Mouse (Mus musculus) kidney, adult 2 months (tissue): ENCODE data around the gene Slc47a2.

Experiments used
- CTCF ChIP-seq: fragments of 200-500 bp; conservative IDR thresholded peaks from 2 replicates; pipeline ENCODE4 v1.5.1; 2011; ENCODE audit warnings: low read depth, mild to moderate bottlenecking, control low read depth, low read length, moderate library complexity, mixed read lengths; ENCODE audit not compliant: insufficient read depth, insufficient read length
- POLR2A ChIP-seq: fragments of 200-500 bp; IDR thresholded peaks from one replicate; pipeline ENCODE4 v1.6.1; 2011; ENCODE audit warnings: low read depth, low read length, control low read depth

GRCm38 (mm10) chr11:61388012-61388411 is 45.4 kb upstream of the Slc47a2 start:
- peak; percentile 50 for TF ChIP-seq CTCF
- no peak for TF ChIP-seq POLR2A
